Mouse (Mus musculus) CD4-positive helper T cell, adult 2 months (primary cell): ENCODE measurements around the gene Adam8.

ENCODE experiments used
- DNase-seq: peaks from one replicate; pipeline ENCODE4 v3.0.0-alpha.2; 2012; ENCODE audit warnings: low read depth, missing footprints, low spot score

Gene Adam8

DNA sequence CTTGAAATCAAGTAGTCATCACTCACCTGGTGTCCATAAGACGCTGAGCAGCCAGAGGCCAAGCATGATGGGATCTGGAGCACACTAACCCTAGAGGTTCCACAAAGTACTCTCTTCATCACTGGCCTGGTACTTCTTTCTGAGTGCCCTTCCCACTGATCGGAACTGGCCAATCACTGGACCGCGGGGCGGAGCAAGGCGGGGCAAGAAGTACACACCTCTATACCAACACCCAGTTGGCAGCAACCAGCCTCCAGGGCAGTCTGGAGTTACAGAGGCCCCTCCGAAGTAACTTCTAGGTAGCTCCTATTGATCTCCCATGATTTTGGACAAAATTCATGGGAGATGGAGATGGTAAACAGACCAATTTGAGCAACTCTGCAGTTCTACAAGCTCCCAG, at the start of gene Adam8:
Gene Adam8, minus strand, starts transcription at position 157 of the 400 bp plus-strand sequence.
- peak; percentile 70 for DNase-seq

DNA sequence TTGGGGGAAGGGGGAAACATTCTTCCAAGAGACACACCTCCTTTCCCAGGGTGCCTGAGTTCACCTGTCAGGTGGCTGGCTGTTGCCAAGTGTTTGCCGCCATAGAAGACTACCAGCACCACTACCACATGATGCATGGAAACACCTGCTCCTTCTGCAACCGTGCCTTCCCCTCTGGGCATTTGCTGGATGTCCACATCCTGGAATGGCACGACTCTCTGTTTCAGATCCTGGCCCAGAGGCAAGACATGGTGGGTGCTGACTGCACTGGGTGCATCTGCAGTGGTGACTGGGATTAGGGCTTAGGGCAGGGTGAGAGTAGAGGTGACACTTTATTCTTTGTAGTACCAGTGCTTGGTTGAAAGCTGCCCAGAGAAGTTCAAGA, 44.8 kb upstream of the Adam8 start:
- no peak for DNase-seq

DNA sequence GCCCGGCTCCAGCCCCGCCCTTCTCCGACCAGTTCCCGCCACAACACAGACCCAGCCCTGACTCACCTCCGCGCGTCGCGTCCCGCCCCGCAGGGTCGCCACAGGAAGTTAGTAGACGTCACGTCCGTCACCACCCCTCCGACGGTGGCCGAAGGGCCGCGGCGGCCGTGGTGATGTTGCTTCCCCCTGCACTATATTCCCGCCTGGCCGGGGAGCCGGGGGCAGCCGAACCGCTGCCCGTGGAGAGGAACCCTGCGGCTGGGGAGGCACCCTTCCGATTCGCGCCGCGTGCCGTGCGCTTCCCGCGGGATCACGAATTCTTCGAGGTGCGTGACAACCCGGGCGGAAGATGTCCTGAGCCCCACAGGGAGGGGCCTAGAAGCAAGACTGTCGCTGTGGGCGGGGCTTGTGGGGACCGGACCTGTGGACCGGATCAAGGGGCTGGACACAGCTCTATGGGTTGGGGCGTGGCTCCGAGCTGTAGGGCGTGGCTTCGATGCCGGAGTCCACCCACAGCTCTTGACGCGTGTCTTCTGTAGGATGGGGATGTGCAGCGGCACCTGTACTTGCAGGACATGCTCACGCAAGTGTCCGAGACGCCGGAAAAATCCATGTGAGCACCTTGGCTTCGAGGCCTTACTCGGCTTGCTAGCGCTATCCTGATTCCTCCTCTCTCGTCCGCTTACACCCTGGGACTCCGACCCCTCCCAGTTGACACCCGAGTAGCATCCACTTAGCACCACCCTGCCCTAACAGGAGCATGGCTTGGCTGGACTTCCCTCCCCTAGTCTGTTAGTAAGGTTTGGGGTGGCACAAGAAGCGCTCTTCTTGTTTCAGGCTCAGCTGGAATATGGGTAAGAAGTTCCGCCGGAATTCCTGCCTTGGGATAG, 44.2 kb upstream of the Adam8 start, which contains the start of the genes Zfp511 and Tubgcp2:
Gene Zfp511, plus strand, starts transcription at position 111 of the 890 bp plus-strand sequence.
Gene Tubgcp2, minus strand, starts transcription at position 389 of the 890 bp plus-strand sequence.
- peak; percentile 88 for DNase-seq

DNA sequence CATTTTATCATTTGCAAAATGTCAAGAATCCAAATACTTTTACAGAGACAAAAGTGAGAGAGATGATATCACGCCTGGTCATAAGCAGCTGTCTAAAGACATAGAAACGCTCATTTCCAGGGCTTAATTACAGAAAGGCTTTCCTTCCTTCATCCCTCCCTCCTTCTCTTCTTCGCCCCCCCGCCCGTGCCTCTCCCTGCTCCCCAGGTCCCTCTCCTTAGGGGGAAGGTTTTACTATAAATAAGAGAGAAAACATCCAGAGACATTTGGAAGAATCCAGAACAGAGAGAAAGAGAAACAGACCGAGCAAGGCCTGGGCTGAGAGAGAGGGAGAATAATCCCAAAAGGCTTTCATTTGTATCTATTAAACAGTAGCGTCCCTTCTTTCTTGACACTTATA, 43.1 kb upstream of the Adam8 start:
- DNase-seq, result no peak

DNA sequence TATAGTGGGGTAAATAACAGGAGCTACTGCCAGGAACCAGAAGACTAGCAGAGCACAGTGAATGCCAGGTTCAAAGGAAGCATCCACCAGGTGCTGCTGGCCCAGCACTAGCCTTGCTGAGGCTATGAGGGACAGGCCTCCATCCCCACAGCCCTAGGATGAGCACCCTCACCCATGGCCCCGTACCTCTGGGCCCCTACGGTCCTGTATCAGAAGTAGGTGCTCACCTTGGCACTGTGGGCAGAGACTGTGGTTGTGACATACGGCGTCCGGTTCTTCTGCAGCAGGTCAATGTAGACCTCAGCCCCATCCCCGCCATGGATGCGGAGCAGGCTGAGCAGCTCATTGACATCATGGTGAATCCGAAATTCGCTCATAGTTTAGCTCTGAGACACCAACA, 41.0 kb upstream of the Adam8 start:
- no peak for DNase-seq

DNA sequence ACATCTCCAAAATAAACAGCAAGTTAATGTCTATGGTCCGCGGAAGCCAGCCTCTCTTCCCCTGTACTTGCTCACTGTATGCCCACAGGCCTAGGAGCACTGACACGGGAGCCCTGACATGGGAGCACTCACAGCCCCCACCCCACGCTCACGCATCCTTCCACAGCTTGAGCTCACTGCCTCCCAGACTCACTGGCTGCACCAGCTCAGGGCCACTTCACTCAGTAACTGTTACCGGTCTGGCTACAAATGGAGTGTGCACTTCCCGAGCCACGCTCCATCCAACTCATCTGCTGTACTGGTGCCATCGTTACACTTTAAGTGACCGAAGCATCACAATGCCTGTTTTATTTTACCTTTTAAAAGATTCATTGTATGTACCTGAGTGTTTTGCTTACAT, 40.0 kb upstream of the Adam8 start:
- no peak for DNase-seq

DNA sequence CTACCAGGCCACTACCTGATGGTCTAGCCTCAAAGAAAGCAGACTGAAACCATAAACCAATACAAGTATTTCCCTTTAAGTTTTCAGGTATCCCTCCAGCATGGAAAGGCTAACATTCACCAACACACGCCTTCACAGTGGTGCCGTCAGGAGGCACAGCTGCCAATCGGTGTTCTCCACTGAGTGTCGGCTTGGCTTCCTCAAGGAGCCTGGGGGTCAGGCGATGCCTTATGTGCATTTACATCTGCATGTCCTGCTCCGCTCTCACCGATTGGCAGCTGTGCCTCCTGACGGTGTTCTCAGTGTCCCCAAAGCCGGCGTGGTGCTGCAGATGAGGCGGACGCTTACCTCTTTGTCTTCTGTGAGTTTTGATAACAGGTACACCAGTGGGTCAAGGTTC, 39.4 kb upstream of the Adam8 start:
- DNase-seq, result no peak

DNA sequence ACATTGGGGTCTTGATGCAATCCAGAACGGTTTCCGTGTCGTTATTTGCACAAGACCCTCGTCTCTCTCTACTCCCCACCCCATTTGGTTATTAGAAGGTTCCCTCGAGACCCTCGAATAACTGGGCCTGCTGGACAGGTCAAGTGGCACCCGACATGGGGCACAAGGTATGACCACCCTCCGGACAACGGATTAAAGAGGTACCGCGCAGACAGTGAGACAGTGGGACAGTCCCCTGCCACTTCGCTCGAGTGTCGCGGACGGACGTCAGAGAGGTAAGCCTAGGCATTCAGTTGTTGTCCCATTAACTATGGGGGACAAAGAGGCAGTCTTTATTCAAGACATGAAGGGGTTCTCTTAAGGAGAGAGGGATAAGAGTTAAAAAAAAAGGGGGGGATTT, 19.0 kb upstream of the Adam8 start:
- DNase-seq, result no peak

DNA sequence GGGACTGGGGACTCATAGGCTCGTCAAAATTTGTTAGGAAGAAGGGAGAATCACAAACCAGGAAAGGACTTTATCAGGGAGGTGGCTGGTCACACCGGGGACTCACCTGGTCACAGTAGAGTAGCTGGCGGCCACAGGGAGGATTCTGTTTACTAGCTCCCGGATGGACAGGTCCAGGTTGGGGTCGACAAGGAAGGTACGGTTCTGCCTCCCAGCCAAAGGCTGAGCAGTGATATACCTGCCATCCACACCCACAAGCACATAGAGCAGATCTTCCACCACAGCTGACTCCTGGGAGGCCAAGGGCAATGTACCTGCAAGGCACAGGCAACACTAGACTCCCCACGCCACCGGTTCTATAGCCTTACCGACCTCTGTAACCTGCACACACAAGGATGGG, 15.4 kb upstream of the Adam8 start:
- no peak for DNase-seq

DNA sequence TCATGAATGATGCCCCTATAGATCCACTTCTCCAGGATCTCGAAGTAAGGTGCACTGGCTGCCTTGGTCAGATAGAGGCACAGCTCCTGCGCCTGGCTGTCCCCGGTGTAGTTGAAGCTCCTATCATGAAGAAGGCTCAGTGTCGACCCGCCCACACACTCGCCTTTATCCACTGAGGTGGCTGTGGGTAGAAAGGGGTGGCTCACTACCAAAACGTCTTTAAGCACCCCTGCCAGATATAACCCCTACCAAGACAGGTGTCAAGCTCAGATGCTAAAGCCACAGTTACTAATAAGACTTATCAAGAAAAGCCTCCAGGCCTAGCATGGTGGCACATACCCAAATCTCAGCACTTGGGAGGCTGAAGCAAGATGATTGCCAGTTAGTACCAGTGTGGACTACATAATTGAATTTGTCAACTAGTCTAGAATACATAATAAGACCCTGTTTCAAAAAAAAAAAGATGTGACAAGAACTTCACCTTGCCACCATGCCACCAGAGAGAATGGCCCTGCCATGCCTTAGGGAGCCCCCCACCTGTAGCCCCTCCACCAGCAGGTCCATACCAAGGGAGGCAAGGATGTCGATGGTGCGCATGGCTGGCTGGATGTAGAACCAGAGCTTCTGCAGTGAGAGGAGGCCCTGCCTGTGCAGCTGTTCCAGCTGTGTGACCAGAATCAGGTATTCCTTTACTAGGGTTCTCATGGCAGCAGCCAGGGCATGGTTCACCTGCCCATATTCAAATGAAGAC, 14.7 kb upstream of the Adam8 start:
- DNase-seq, result no peak

DNA sequence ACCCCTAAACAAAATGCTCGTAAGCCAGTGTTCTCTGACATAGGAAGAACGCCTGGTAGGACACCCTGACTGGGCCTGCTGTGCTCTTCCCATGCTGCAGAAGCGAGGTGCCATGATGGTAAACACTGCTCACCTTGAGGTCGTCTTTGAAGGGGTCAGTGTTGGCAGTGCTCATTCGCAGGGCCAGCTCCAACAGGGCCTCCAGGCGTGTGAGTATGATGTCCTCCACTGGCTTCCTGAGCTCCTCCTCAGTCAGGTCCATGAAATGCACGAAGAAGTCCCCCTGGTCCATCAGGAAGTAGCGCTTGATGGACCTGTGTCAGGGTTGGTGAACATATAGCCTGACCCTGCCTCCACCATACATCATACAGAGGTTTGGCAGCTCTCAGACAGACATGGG, 12.3 kb upstream of the Adam8 start:
- no peak for DNase-seq

DNA sequence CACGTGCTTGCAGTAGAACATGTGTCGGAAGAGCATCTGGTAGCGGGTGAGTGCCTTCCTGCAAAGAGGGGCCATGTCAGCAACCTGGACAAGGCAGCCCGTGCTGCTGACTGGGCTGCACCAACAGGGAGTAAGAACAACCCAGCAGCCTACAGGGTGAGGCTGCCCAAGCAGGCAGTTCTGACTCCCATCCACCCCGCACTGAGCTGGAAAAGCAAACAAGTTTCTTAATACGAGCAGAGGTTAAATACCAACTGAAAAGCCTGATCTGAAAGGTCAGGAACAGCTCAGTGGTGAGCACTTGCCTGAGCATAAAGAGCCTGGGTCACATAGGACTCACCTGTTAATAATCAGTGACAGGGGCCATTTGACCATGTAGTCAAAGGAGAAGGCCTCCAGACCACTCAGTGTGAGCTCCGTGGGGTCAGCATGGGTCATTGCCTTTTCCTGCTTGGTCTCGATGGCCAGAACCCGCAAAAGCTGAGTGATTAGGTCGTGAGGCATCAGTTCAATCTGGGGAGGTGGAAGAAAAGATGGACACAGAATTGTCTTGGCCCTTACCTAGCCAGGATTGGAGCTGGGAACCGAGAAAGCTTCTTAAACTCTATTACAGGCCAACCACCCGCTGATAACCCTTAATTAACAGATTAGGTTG, 8.9 kb upstream of the Adam8 start:
- no peak for DNase-seq

DNA sequence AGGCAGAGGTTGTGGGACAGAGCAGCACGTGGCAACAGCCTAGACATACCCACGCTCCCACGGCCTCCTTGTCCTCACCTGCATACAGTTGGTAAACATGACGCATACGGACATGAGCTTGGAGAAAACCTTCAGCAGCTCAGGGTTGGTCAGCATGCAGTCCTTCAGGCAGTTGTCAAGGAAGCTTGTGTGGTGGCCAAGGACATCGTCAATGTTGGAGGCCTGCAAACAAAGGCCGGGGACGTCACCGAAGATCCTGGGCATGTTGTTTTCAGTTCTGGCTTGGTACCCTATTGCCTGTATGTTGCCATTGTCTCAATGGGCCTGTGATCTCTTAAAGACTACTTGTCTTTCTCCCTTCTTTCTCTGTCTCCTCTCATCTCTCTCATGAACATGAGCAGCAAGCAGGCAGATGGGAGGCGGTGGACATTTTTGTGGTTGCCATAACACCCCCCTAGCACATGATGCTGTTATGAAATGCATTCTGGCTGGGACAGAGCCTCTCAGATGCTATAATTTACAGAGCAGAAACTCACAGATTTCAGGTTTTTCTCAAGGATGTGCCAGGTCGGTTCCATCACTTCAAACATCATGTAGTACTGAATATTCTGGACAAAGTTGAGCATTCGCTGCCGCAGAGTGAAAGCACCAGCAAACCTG, 6.5 kb upstream of the Adam8 start:
- DNase-seq, result no peak

DNA sequence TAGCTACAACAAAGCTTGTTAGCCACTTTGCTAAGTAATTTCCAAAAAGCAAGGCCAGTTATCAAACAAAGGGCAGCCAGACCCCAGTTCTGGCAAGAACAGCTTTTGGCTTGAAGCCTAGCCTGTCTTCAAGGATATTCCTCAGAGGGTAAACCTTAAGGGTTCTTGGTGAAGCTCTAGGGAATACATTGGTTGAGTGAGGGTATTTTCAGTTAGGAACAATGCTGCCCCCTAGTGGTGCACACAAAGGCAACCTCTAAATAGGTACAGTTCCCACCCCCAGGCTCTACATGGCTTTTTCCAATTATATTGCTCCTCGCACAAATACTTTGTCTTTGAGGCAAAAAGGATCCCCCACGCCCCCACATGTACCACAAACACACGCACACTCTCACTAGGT, 2.3 kb upstream of the Adam8 start:
- peak; percentile 76 for DNase-seq

DNA sequence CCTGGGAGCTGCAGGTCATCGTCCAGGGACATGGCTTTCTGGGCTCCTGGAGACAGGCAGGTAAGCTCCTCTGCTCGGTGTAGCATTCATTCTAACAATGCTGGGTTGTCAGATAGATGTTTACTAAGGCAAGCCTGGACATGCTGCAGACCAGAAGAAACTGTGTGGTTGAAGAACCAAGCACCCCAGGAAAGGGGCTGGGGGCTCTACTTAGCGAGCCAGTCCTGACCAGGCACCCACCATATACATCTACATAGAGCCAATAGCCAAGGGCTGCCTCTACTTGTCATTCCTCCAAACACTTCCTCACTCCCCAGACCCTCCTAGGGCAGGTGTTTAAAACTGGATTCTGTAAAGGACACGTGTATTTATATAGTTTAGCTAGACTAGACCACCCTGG, 1.8 kb upstream of the Adam8 start:
- no peak for DNase-seq

DNA sequence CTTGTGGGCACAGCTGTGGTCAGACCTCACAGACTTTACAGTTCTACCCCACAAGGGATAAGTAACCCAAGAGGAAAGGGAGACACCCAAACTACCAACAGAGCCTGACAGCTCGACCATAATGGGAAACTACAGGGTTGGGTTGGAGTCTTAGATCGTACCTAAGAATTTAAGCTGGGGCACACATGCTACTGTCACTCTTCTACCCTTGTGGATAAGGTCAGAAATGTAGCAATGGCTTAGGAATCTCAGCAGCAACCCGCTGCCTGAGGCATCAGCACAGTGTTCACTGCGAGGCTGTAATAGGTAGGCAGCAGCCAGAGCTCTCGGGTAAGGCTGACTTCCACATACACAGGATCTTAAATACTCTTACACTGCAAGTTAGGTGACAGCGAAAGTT, 1.2 kb upstream of the Adam8 start:
- no peak for DNase-seq

DNA sequence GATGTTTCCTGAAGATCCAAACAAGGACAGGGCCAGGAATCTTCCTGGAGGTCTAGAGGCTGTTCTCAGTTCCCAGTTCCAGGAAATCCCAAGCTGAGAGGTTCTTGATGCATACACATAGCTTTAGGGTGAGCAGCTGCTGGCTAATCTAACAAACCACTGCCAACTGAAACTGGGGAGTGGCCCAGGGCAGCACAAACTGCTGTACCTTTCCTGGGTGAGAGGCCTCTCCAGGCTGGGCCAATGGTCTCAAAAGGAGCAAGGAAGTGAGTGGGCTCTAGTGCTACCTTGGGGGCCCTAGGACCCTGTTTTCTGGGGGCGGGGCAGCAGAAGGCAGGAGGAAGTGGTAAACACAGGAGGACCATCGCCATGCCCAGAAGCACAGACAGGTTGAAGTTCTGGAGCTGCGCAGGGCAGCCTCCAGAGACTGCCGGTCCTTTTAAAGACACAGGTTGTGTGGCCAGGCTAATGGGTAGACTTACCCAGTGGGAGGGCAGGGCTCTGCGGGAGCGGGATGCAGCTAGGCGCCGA, 1.4 kb downstream of the Adam8 start:
- DNase-seq, result no peak

DNA sequence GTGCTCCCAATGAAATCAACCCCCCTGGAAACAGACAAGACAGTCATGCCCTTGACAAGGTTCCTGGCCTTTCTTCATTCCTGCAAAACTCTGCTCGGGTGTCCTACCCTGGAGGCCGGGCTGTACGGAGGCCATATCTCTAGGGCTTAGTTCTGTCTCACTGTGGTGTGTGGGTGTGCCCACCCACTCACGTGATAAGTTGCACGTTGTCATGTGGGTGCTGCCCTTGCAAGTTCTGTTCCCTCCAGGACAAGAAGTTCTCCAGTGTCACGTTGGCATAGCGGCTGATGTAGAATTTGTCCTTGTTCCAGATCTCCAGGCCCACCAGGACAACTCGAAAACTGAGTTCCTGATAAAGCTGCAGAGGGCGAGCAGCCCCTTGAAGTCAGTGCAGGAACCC, 4.1 kb downstream of the Adam8 start:
- DNase-seq, result no peak

DNA sequence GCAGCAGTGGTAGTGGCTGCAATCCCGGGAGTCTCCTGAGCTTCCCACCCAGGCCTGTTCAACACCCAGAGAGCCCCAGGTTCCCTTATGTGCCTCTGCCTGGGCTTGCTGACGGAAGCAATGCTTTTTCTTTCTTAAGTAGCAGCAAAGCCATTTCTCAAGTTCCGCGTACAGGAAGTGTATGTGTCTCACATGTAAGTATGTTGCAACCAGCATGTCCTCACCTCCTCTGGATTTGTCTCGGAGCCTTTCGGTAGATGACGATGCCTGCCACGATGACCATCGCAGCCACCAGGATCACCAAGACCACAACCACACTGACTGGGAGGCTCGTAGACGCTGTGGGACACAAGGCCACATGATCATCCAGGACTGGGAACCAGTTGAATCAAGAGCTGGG, 7.9 kb downstream of the Adam8 start:
- no peak for DNase-seq

DNA sequence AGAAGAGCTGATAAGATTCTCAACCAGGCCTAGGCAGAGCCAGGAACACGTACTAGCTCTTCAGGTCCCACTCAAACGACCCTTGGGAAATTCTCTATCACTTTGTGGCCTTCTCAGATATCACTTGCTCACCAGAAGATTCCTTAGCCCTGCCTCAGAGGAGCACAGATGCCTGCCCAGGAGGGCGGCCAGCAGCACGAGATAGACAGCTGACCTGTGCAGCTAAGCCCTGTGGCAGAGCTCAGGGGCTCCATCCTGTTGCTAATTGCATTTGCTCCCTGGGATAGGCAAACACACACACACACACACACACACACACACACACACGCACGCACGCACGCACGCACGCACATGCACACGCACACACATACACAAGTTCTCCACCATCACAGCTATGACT, 10.3 kb downstream of the Adam8 start:
- DNase-seq, result no peak

DNA sequence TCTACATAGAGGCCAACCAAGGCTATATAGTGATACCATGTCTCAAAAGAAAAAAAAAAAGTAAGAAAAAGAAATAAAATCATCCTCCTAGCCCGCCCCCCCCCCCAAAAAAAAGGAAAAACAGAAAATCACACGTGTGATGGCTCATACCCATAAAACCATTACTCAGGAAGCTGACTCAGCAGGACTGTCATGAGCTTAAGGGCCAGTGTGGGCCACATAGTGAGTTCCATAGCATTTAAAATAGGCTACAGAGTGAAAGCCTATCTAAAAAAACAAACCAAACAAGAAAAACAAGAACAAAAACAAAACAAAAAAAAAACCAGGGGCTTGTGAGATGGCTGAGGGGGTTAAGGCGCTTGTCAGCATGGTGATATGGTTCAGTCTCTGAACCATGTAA, 11.6 kb downstream of the Adam8 start:
- no peak for DNase-seq
